Mouse (Mus musculus) hindbrain, embryonic 11.5 days (tissue): ENCODE measurements around the gene Mslnl. TPM values are rescaled to one million over a fixed set of nuclear protein-coding genes. Genes with fewer than 3 reads are reported as not detected.

Experiments
- ATAC-seq: fragments of 200-750 bp; cut with Nextera tagmentation; 2 replicates; pipeline ENCODE4 v1.8.0; 2017; ENCODE audit warnings: mild to moderate bottlenecking, moderate TSS enrichment, moderate library complexity; ENCODE audit not compliant: low FRiP score
- DNase-seq: peaks from one replicate; pipeline ENCODE4 v3.0.0-alpha.2; 2015; ENCODE audit warnings: low spot score
- H3K27ac ChIP-seq: fragments of 300-500 bp; sonication (generic); 2 replicates; pipeline ENCODE4 v1.5.1; 2014; ENCODE audit warnings: mild to moderate bottlenecking, low read depth, low read length
- H3K27me3 ChIP-seq: fragments of 300-500 bp; sonication (generic); 2 replicates; pipeline ENCODE4 v1.6.1; 2014; ENCODE audit warnings: mild to moderate bottlenecking, low read length, moderate library complexity, mixed read lengths; ENCODE audit not compliant: control insufficient read depth, insufficient read depth
- H3K36me3 ChIP-seq: fragments of 300-500 bp; sonication (generic); 2 replicates; pipeline ENCODE4 v1.6.1; 2014; ENCODE audit warnings: mild to moderate bottlenecking, low read length, moderate library complexity, mixed read lengths; ENCODE audit not compliant: control insufficient read depth, insufficient read depth
- H3K4me1 ChIP-seq: fragments of 300-500 bp; sonication (generic); replicated peaks from 2 replicates; pipeline ENCODE4 v1.6.1; 2014; ENCODE audit warnings: low read length, mixed read lengths; ENCODE audit not compliant: control insufficient read depth, insufficient read depth
- H3K4me2 ChIP-seq: fragments of 300-500 bp; sonication (generic); replicated peaks from 2 replicates; pipeline ENCODE4 v1.6.1; 2014; ENCODE audit warnings: mild to moderate bottlenecking, low read depth, low read length
- H3K4me3 ChIP-seq: fragments of 300-500 bp; sonication (generic); 2 replicates; pipeline ENCODE4 v1.5.1; 2014; ENCODE audit warnings: low read depth, low read length
- H3K9ac ChIP-seq: fragments of 300-500 bp; sonication (generic); 2 replicates; pipeline ENCODE4 v1.6.1; 2014; ENCODE audit warnings: low read depth, low read length
- H3K9me3 ChIP-seq: fragments of 300-500 bp; sonication (generic); 2 replicates; pipeline ENCODE4 v1.6.1; 2016; ENCODE audit warnings: low read length; ENCODE audit not compliant: control insufficient read depth
- WGBS: fragments of 180-500 bp; shearing (Covaris S2); extraction: QIAGEN DNeasy Blood & Tissue Kit; methylation state at CpG from one replicate; pipeline ENCODE4 v1.1.7; 2014; 5-methylcytosine and 5-hydroxymethylcytosine counted together
- polyA plus RNA-seq: library from polyadenylated mRNA; unstranded; fragments of >200 nt; fragmentation: Nextera tagmentation; extraction: Ambion mirVana; gene quantifications from 2 replicates; pipeline ENCODE4 v1.2.1, GENCODE M21; 2014

Gene Mslnl
- polyA plus RNA-seq, 1 experiment from 2014 or later: not detected

DNA sequence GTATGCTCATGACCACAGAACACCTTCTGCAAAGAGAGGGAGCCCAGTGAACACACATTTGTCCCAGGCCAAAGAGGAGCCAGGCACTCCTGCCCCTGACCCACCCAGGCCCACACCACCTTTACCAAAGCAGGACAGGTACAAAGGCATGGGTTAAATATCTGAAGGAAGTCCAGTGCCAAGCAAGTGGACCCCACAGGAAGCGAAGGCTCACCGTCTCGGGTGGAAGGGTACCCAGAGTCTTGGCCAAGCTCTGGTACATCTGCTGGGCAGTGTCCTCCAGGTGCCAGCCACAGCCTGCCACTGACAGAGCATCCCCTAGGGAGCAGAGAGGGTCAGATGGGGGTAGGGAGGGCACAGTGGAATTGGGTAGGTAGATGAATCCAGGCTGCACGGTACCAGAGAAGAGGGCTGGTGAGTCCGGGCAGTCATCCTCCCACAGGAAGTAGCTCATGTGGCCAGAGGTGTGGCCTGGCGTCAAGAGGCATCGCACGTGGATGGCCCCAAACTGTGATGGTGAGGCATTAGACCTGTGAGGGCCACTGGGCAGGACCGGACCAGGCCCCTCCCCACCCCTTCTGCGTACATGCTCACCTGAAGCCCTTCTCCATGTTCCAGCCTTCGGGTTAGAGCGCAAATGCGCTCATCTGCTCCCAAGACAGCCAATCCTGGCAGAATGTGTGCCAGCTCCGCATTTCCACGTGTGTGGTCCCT, 48.2 kb downstream of the Mslnl start:
- peaks cover 8% of the 10 kb centered on the region for H3K4me1 ChIP-seq
- peak overlapping the region; percentile 73 for H3K4me3 ChIP-seq
- 85% methylated on average over 15 of the region's 15 CpGs for WGBS
- peak overlapping the region; percentile 84; the same call in 1 of the 2 replicates for H3K27ac ChIP-seq
- H3K4me2 ChIP-seq: peak overlapping the region; percentile 74
- ATAC-seq (no peak), DNase-seq (no peak)
- H3K9ac ChIP-seq: peak overlapping the region; percentile 67
- H3K36me3 ChIP-seq: no peaks in the 10 kb centered on the region; the same call in 1 of the 2 replicates
- H3K9me3 ChIP-seq: no peaks in the 10 kb centered on the region
- H3K27me3 ChIP-seq: no peaks in the 10 kb centered on the region

- peak within 1 kb of the TSS; percentile 73 for H3K4me3 ChIP-seq
- H3K9ac ChIP-seq: peak within 1 kb of the TSS; percentile 67
- no peaks in the 10 kb centered on the region for H3K27me3 ChIP-seq
- peak within 1 kb of the TSS; percentile 84 for H3K27ac ChIP-seq
- WGBS: under 1% methylated on average over 23 of the region's 23 CpGs
- H3K9me3 ChIP-seq: no peaks in the 10 kb centered on the region
- no peaks in the 10 kb centered on the region; the same call in 1 of the 2 replicates for H3K36me3 ChIP-seq
- DNase-seq: peak; percentile 98
- peak within 1 kb of the TSS; percentile 74 for H3K4me2 ChIP-seq
- peaks cover 8% of the 10 kb centered on the region for H3K4me1 ChIP-seq
- ATAC-seq: peak; percentile 81
Measured at GRCm38 (mm10) chr17:25785281-25785745, 49.5 kb downstream of the Mslnl start, which contains the start of gene Haghl. TSS of gene Haghl (minus strand) at chr17:25785673.

- WGBS: 85% methylated on average over 3 of the region's 3 CpGs
- H3K4me1 ChIP-seq: peaks cover 10% of the 10 kb centered on the region
- ATAC-seq (no peak), DNase-seq (no peak)
- H3K36me3 ChIP-seq: no peaks in the 10 kb centered on the region; the same call in 1 of the 2 replicates
- no peaks in the 10 kb centered on the region for H3K27me3 ChIP-seq
- peak within 1 kb of the TSS; percentile 74 for H3K4me2 ChIP-seq
- peak within 1 kb of the TSS; percentile 73 for H3K4me3 ChIP-seq
- H3K9ac ChIP-seq: peak within 1 kb of the TSS; percentile 67
- peak within 1 kb of the TSS; percentile 84 for H3K27ac ChIP-seq
- no peaks in the 10 kb centered on the region for H3K9me3 ChIP-seq
Measured at GRCm38 (mm10) chr17:25786280-25786679, 50.4 kb downstream of the Mslnl start, which contains the start of gene Ccdc78. TSS of gene Ccdc78 (plus strand) at chr17:25786580.

DNA sequence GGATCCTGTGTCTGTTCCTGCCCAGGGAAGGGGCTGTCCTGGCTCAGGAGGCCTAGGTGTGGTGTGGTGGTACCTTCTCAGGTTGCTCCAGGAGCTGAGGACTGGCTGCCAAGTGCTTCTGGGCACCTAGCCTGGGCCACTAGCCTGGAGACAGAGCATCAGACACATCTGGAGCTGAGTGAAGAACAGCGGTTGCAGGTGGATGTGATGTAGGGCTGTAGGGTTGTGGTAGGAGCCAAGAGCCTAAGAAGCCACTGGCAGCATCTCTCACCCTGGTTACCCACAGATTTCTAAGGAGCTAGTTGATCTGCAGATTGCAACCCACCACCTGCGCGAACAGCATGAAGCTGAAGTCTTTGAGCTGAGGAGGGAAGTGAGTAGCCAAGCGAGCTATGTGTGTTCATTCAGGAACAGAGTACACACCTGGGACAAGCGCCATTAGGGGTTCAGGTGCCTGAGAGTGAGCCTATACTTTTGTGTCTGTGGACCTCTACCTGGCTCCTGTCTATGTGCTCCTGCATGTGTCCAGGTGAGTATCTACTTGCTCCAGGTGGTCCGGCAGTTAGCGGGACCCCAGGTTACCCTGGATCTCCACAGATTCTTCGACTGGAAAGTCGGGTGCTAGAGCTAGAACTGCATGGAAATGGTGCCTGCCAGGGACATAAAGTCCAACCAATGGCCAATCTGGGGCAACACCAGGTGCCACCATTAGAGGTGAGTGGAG, 51.1 kb downstream of the Mslnl start:
- Histone ChIP-seq H3K27ac (no peak overlapping the region), H3K9me3 (no peaks in the 10 kb centered on the region), H3K4me1 (peaks cover 13% of the 10 kb centered on the region), H3K9ac (no peak overlapping the region), H3K36me3 (no peaks in the 10 kb centered on the region; the same call in 1 of the 2 replicates), H3K4me3 (no peak overlapping the region), H3K27me3 (no peaks in the 10 kb centered on the region), H3K4me2 (no peak overlapping the region)
- DNase-seq (no peak), ATAC-seq (no peak)
- 90% methylated on average over 9 of the region's 9 CpGs for WGBS

DNA sequence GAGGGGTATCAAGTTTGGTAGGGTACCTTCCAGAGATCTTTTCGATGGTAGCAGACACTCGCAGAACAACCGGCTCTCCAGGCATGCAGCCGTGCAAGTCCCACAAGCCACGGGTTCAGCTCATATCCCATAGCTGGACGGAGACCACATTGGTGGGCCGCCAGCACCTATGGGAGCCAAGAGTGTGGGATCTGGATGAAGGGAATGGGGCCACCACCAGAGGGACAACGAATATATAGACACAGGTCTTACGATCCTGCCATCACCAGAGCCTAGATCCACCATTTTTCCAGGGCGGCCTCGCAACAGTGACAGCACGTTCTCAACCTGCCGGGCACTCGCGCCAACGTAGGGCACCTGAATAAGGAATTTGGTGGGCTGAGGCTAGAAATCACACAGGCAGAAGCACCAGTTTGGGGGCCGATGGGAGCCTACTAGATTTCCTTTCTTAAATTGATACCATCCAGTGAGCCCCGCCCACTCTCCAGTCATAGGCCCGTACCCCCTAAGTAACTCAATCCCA, 55.5 kb downstream of the Mslnl start:
- Histone ChIP-seq H3K27me3 (no peaks in the 10 kb centered on the region), H3K9me3 (no peaks in the 10 kb centered on the region), H3K27ac (peak overlapping the region; percentile 94; the same call in 1 of the 2 replicates), H3K9ac (peak overlapping the region; percentile 88), H3K36me3 (no peaks in the 10 kb centered on the region; the same call in 1 of the 2 replicates), H3K4me3 (peak overlapping the region; percentile 78), H3K4me1 (peaks cover 23% of the 10 kb centered on the region), H3K4me2 (peak overlapping the region; percentile 88)
- 28% methylated on average over 19 of the region's 19 CpGs for whole genome bisulfite sequencing
- DNase-seq: no peak
- no peak for ATAC-seq

- Histone ChIP-seq H3K4me3 (peak overlapping the region; percentile 78), H3K9me3 (no peaks in the 10 kb centered on the region), H3K27me3 (no peaks in the 10 kb centered on the region), H3K36me3 (no peaks in the 10 kb centered on the region; the same call in 1 of the 2 replicates), H3K4me2 (peak overlapping the region; percentile 88), H3K4me1 (peaks cover 23% of the 10 kb centered on the region), H3K27ac (peak overlapping the region; percentile 94), H3K9ac (peak overlapping the region; percentile 88)
- peak; percentile 41 for ATAC-seq
- WGBS: under 1% methylated on average over 45 of the region's 45 CpGs
- peak; percentile 90 for DNase-seq
Measured at GRCm38 (mm10) chr17:25791843-25792527, 56.1 kb downstream of the Mslnl start.

DNA sequence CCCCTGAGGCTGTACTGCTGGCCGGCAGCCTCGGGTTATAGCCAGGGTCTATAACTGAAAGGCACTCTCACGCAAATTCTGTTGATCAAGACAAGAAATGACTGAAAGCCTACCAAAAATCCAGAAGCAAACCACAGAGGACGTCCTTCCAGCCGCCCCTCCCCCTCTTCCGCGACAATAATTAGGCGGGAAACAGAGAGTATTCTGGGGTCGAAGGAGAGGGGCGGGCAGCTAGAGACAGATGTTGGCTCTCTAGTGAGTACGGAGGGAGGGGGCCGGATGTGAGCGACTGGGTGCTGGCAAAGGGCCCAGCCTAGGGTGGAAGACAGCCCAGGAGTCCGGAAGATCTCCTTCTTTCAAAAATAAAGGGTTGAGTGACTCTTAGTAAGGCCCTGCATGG, 56.8 kb downstream of the Mslnl start, which contains the start of gene Fam173a:
Fam173a (minus strand) TSS at position 287 of the 400 bp plus-strand sequence.
- Histone ChIP-seq H3K4me1 (peaks cover 23% of the 10 kb centered on the region), H3K27me3 (no peaks in the 10 kb centered on the region), H3K27ac (peak within 1 kb of the TSS; percentile 94), H3K4me3 (peak within 1 kb of the TSS; percentile 78), H3K36me3 (no peaks in the 10 kb centered on the region), H3K9me3 (no peaks in the 10 kb centered on the region), H3K9ac (peak within 1 kb of the TSS; percentile 88), H3K4me2 (peak within 1 kb of the TSS; percentile 95)
- ATAC-seq: 0 out of 2 replicates have a peak, but pooled peaks have one; percentile 46
- no peak for DNase-seq
- under 1% methylated on average over 14 of the region's 14 CpGs for WGBS

GRCm38 (mm10) chr17:25794197-25794596, 58.4 kb downstream of the Mslnl start:
- Histone ChIP-seq H3K27me3 (no peaks in the 10 kb centered on the region), H3K36me3 (no peaks in the 10 kb centered on the region), H3K27ac (peak overlapping the region; percentile 94), H3K4me2 (peak overlapping the region; percentile 95), H3K9me3 (no peaks in the 10 kb centered on the region), H3K4me1 (peaks cover 23% of the 10 kb centered on the region), H3K9ac (peak overlapping the region; percentile 29), H3K4me3 (peak overlapping the region; percentile 80; the same call in 1 of the 2 replicates)
- peak; percentile 30; the same call in 1 of the 2 replicates for ATAC-seq
- WGBS: 29% methylated on average over 13 of the region's 13 CpGs
- peak; percentile 64 for DNase-seq
